Mouse (Mus musculus): ENCODE data around the gene Insm2. TPM values are rescaled to one million over a fixed set of nuclear protein-coding genes. Genes with fewer than 3 reads are reported as not detected.
"Not testable (repeated sequence)": the region's sequence is repeated elsewhere in the genome, so short reads cannot be mapped to it uniquely, and the experiment has no call there.

The Insm2 gene
- total RNA-seq (2021) = under 1 TPM; 0.12 to 0.13 TPM
- long read RNA-seq, experiment 1, partial matches to known transcripts = 0 of 1 reads
- long read RNA-seq, experiment 1, other reads (novel, unspliced or antisense) = 0 of 1 reads
- long read RNA-seq, experiment 2, partial matches to known transcripts = 0 of 1 reads
- long read RNA-seq, experiment 2, other reads (novel, unspliced or antisense) = 0 of 1 reads

GRCm38 (mm10) chr12:55598887-55599561, at the start of gene Insm2:
Gene Insm2 (plus strand): TSS chr12:55599427.
- TF ChIP-seq CTCF (conservative IDR thresholded peaks at IDR 0.05) = no peak
- Histone ChIP-seq H3K27ac (no peak within 1 kb of the TSS), H3K4me3 (peak within 1 kb of the TSS; percentile 57)
- DNase-seq (ENCODE audit: low spot score in 2 of 2) = peak in 1 of 2 experiments; percentile 16

GRCm38 (mm10) chr12:55554901-55555300, 44.3 kb upstream of the Insm2 start:
- H3K4me3 ChIP-seq; H3K27ac ChIP-seq; DNase-seq (ENCODE audit: low spot score in 2 of 2): not testable (repeated sequence)

- no peak for DNase-seq (ENCODE audit: low spot score in 2 of 2)
Measured at GRCm38 (mm10) chr12:55557866-55558265, 41.4 kb upstream of the Insm2 start.

GRCm38 (mm10) chr12:55559184-55559855, 39.9 kb upstream of the Insm2 start:
- no peak overlapping the region for H3K27ac ChIP-seq
- TF ChIP-seq CTCF (conservative IDR thresholded peaks at IDR 0.05) = no peak
- no peak overlapping the region for H3K4me3 ChIP-seq

More at GRCm38 (mm10) chr12:55557866-55558265, 41.4 kb upstream of the Insm2 start:
- Histone ChIP-seq H3K4me3 (no peak overlapping the region), H3K27ac (no peak overlapping the region)
- TF ChIP-seq CTCF (conservative IDR thresholded peaks at IDR 0.05) = no peak

GRCm38 (mm10) chr12:55560025-55560690, 39.1 kb upstream of the Insm2 start:
- DNase-seq (ENCODE audit: low spot score in 2 of 2) = no peak
- H3K4me3 ChIP-seq = no peak overlapping the region; the same call in 1 of the 2 replicates
- H3K27ac ChIP-seq = no peak overlapping the region
- no peak for TF ChIP-seq CTCF (conservative IDR thresholded peaks at IDR 0.05)

More at GRCm38 (mm10) chr12:55559184-55559855, 39.9 kb upstream of the Insm2 start:
- DNase-seq (ENCODE audit: low spot score in 2 of 2) = no peak

- Histone ChIP-seq H3K4me3 (no peak overlapping the region), H3K27ac (no peak overlapping the region)
- no peak for TF ChIP-seq CTCF (conservative IDR thresholded peaks at IDR 0.05)
- DNase-seq (ENCODE audit: low spot score in 2 of 2) = no peak
Measured at GRCm38 (mm10) chr12:55563742-55564141, 35.5 kb upstream of the Insm2 start.

- no peak overlapping the region for H3K4me3 ChIP-seq
- no peak overlapping the region for H3K27ac ChIP-seq
- no peak for DNase-seq (ENCODE audit: low spot score in 2 of 2)
- peak; percentile 47 for TF ChIP-seq CTCF (conservative IDR thresholded peaks at IDR 0.05)
Measured at GRCm38 (mm10) chr12:55564187-55564963, 34.9 kb upstream of the Insm2 start.

GRCm38 (mm10) chr12:55565206-55565605, 34.0 kb upstream of the Insm2 start, which contains the start of gene Aldoart2:
Gene Aldoart2 (plus strand): TSS chr12:55565239.
- H3K4me3 ChIP-seq = no peak within 1 kb of the TSS; the same call in 1 of the 2 replicates
- DNase-seq (ENCODE audit: low spot score in 2 of 2) = no peak

GRCm38 (mm10) chr12:55565867-55566266, 33.4 kb upstream of the Insm2 start:
- peak; percentile 49 for TF ChIP-seq CTCF (conservative IDR thresholded peaks at IDR 0.05)
- Histone ChIP-seq H3K27ac (no peak overlapping the region), H3K4me3 (no peak overlapping the region)
- no peak for DNase-seq (ENCODE audit: low spot score in 2 of 2)

More at GRCm38 (mm10) chr12:55565206-55565605, 34.0 kb upstream of the Insm2 start, which contains the start of gene Aldoart2:
- TF ChIP-seq CTCF (conservative IDR thresholded peaks at IDR 0.05) = no peak
- no peak within 1 kb of the TSS for H3K27ac ChIP-seq

GRCm38 (mm10) chr12:55566837-55567236, 32.4 kb upstream of the Insm2 start:
- H3K27ac ChIP-seq = no peak overlapping the region
- no peak overlapping the region for H3K4me3 ChIP-seq
- no peak for DNase-seq (ENCODE audit: low spot score in 2 of 2)
- TF ChIP-seq CTCF (conservative IDR thresholded peaks at IDR 0.05) = no peak

GRCm38 (mm10) chr12:55568466-55568865, 30.8 kb upstream of the Insm2 start:
- no peak for TF ChIP-seq CTCF (conservative IDR thresholded peaks at IDR 0.05)
- no peak overlapping the region for H3K4me3 ChIP-seq
- no peak for DNase-seq (ENCODE audit: low spot score in 2 of 2)
- H3K27ac ChIP-seq = no peak overlapping the region

GRCm38 (mm10) chr12:55569676-55570075, 29.6 kb upstream of the Insm2 start:
- DNase-seq (ENCODE audit: low spot score in 2 of 2) = no peak

More at GRCm38 (mm10) chr12:55569676-55570075, 29.6 kb upstream of the Insm2 start:
- Histone ChIP-seq H3K4me3 (no peak overlapping the region), H3K27ac (no peak overlapping the region)
- TF ChIP-seq CTCF (conservative IDR thresholded peaks at IDR 0.05) = no peak

Data from layer of hippocampus, adult 2 months (tissue).